Mouse (Mus musculus): Measurements from ENCODE around the gene Tex12. TPM values are rescaled to one million over a fixed set of nuclear protein-coding genes. Genes with fewer than 3 reads are reported as not detected.

Gene Tex12
- polyA plus RNA-seq, 1 experiment from 2014 or later, result not detected

- DNase-seq (ENCODE audit: low spot score) (no peak), ATAC-seq (replicated peaks; ENCODE audit: low FRiP score, low read depth) (no peak)
- Histone ChIP-seq H3K36me3 (ENCODE audit: insufficient read depth, low read length) (no peaks in the 10 kb centered on the region), H3K9ac (ENCODE audit: low read depth, low read length) (no peak overlapping the region), H3K4me2 (ENCODE audit: low read length) (no peak overlapping the region), H3K9me3 (replicated peaks; ENCODE audit: low read length) (no peaks in the 10 kb centered on the region), H3K4me1 (replicated peaks; ENCODE audit: insufficient read depth, low read length) (no peaks in the 10 kb centered on the region), H3K27ac (no peak overlapping the region), H3K27me3 (ENCODE audit: insufficient read depth, low read length) (no peaks in the 10 kb centered on the region), H3K4me3 (replicated peaks; ENCODE audit: low read depth, low read length) (no peak overlapping the region)
- 49% methylated on average over 7 of the region's 7 CpGs for WGBS
- TF ChIP-seq CTCF (IDR thresholded peaks at IDR 0.05; ENCODE audit: low read depth), result no peak
These were observed 53.6 kb downstream of the Tex12 start for GRCm38 (mm10) chr9:50507570-50507969.

Other genes starting within 250 kb of the Tex12 start
- gene Rpl10-ps3, start 216.4 kb downstream of the Tex12 start, polyA plus RNA-seq (2015; fragmentation: Nextera tagmentation; extraction: Ambion mirVana), result 238 and 252 TPM in 2 replicates
- gene Plet1, start 66.8 kb downstream of the Tex12 start, polyA plus RNA-seq (2015; fragmentation: Nextera tagmentation; extraction: Ambion mirVana), result 53.4 and 54.5 TPM in 2 replicates
- gene Pts, start 32.6 kb downstream of the Tex12 start, polyA plus RNA-seq (2015; fragmentation: Nextera tagmentation; extraction: Ambion mirVana), result 133 and 139 TPM in 2 replicates
- 3.7 and 5.2 TPM in 2 replicates for gene Il18, start 6.5 kb downstream of the Tex12 start, polyA plus RNA-seq (2015; fragmentation: Nextera tagmentation; extraction: Ambion mirVana)
- 0.17 and 0.27 TPM in 2 replicates for gene Bco2, start 6.1 kb downstream of the Tex12 start, polyA plus RNA-seq (2015; fragmentation: Nextera tagmentation; extraction: Ambion mirVana)
- gene Sdhd, start 42.5 kb upstream of the Tex12 start, polyA plus RNA-seq (2015; fragmentation: Nextera tagmentation; extraction: Ambion mirVana), result 599 and 602 TPM in 2 replicates
- gene Timm8b, start 42.6 kb upstream of the Tex12 start, polyA plus RNA-seq (2015; fragmentation: Nextera tagmentation; extraction: Ambion mirVana), result 406 and 483 TPM in 2 replicates
- 5.7 and 7.1 TPM in 2 replicates for gene Pih1d2, start 56.0 kb upstream of the Tex12 start, polyA plus RNA-seq (2015; fragmentation: Nextera tagmentation; extraction: Ambion mirVana)
- 25.7 and 26.0 TPM in 2 replicates for gene Nkapd1, start 56.1 kb upstream of the Tex12 start, polyA plus RNA-seq (2015; fragmentation: Nextera tagmentation; extraction: Ambion mirVana)
- gene Dlat, start 98.5 kb upstream of the Tex12 start, polyA plus RNA-seq (2015; fragmentation: Nextera tagmentation; extraction: Ambion mirVana), result 84.6 and 86.5 TPM in 2 replicates
- 7.3 and 7.5 TPM in 2 replicates for gene Dixdc1, start 178.2 kb upstream of the Tex12 start, polyA plus RNA-seq (2015; fragmentation: Nextera tagmentation; extraction: Ambion mirVana)
- 26.8 and 27.1 TPM in 2 replicates for gene 2310030G06Rik, start 185.2 kb upstream of the Tex12 start, polyA plus RNA-seq (2015; fragmentation: Nextera tagmentation; extraction: Ambion mirVana)
- 198 and 233 TPM in 2 replicates for gene Cryab, start 190.0 kb upstream of the Tex12 start, polyA plus RNA-seq (2015; fragmentation: Nextera tagmentation; extraction: Ambion mirVana)
- 5.5 and 7.4 TPM in 2 replicates for gene Hspb2, start 191.0 kb upstream of the Tex12 start, polyA plus RNA-seq (2015; fragmentation: Nextera tagmentation; extraction: Ambion mirVana)
- 7.9 and 9.3 TPM in 2 replicates for gene Fdxacb1, start 206.9 kb upstream of the Tex12 start, polyA plus RNA-seq (2015; fragmentation: Nextera tagmentation; extraction: Ambion mirVana)
- gene Alg9, start 213.7 kb upstream of the Tex12 start, polyA plus RNA-seq (2015; fragmentation: Nextera tagmentation; extraction: Ambion mirVana), result 24.8 and 28.9 TPM in 2 replicates
- gene 1110032A03Rik, start 214.2 kb upstream of the Tex12 start, polyA plus RNA-seq (2015; fragmentation: Nextera tagmentation; extraction: Ambion mirVana), result 56.6 and 62.9 TPM in 2 replicates

All from kidney, postnatal 0 days (tissue).